Mouse (Mus musculus) kidney, adult 2 months (tissue): ENCODE data around the gene Cept1.

Experiments
- CTCF ChIP-seq: fragments of 200-500 bp; conservative IDR thresholded peaks from 2 replicates; pipeline ENCODE4 v1.5.1; 2011; ENCODE audit warnings: low read depth, mild to moderate bottlenecking, control low read depth, low read length, moderate library complexity, mixed read lengths; ENCODE audit not compliant: insufficient read depth, insufficient read length
- POLR2A ChIP-seq: fragments of 200-500 bp; IDR thresholded peaks from one replicate; pipeline ENCODE4 v1.6.1; 2011; ENCODE audit warnings: low read depth, low read length, control low read depth

DNA sequence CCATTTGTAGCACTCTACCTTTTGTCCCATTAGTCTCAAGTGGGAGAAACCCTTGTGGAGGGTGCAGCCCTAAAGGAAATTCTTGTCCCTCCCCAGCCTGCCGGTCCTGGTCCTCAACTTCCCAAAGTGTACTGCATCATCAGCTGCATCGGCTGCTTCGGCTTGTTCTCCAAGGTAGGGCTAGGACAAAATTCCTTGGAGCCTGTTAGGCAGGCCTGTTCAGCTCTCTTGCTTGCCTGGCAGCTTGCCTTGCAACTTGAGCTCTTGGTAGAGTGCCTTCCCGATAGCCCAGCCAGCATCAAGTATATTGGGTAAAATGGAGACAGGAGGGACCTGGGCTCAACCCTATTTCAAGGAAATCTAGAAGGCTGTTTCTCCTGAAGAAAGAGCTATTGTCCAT lies 57.4 kb downstream of the Cept1 start:
- no peak for TF ChIP-seq CTCF
- TF ChIP-seq POLR2A = no peak
